Mouse (Mus musculus) gonadal fat pad, adult 2 months (tissue): ENCODE measurements around the gene Xpnpep1. TPM values are rescaled to one million over a fixed set of nuclear protein-coding genes. Genes with fewer than 3 reads are reported as not detected.

Experiments used
- DNase-seq: peaks from one replicate; pipeline ENCODE4 v3.0.0-alpha.2; 2012; ENCODE audit warnings: low read depth
- polyA plus RNA-seq: library from polyadenylated mRNA; depleted of rRNA; stranded (reverse); fragments of >200 nt; gene quantifications from 2 replicates; pipeline ENCODE4 v1.2.3, GENCODE M21; 2012; rRNA removed

Xpnpep1 gene
- polyA plus RNA-seq, 1 experiment: 113 TPM

GRCm38 (mm10) chr19:53002166-53003095, 37.6 kb downstream of the Xpnpep1 start:
- DNase-seq: no peak

- no peak for DNase-seq
Measured at GRCm38 (mm10) chr19:52992880-52993440, 47.1 kb downstream of the Xpnpep1 start.

- DNase-seq: no peak
Measured at GRCm38 (mm10) chr19:52991924-52992323, 48.1 kb downstream of the Xpnpep1 start.

- DNase-seq: no peak
Measured at GRCm38 (mm10) chr19:52979020-52979711, 60.8 kb downstream of the Xpnpep1 start.

GRCm38 (mm10) chr19:52975564-52976185, 64.3 kb downstream of the Xpnpep1 start:
- no peak for DNase-seq

GRCm38 (mm10) chr19:52966339-52966738, 73.7 kb downstream of the Xpnpep1 start:
- DNase-seq: no peak

GRCm38 (mm10) chr19:52962745-52963144, 77.3 kb downstream of the Xpnpep1 start:
- DNase-seq: no peak

GRCm38 (mm10) chr19:52922678-52923495, 117.1 kb downstream of the Xpnpep1 start:
- DNase-seq: no peak

- no peak for DNase-seq
Measured at GRCm38 (mm10) chr19:52904182-52904581, 135.8 kb downstream of the Xpnpep1 start.

GRCm38 (mm10) chr19:52891807-52892442, 148.1 kb downstream of the Xpnpep1 start:
- DNase-seq: peak; percentile 70

Other genes starting within 250 kb of the Xpnpep1 start
- gene Add3, start 100.2 kb upstream of the Xpnpep1 start, polyA plus RNA-seq: 31.6 and 32.6 TPM in 2 replicates